Mouse (Mus musculus) kidney, embryonic 15.5 days (tissue): ENCODE data around the gene Hoxb4. TPM values are rescaled to one million over a fixed set of nuclear protein-coding genes. Genes with fewer than 3 reads are reported as not detected.

Source experiments
- ATAC-seq: fragments of 200-750 bp; cut with Nextera tagmentation; replicated peaks from 2 replicates; pipeline ENCODE4 v1.8.0; 2017; ENCODE audit warnings: moderate TSS enrichment; ENCODE audit not compliant: low FRiP score
- H3K27ac ChIP-seq: fragments of 300-500 bp; sonication (generic); 2 replicates; pipeline ENCODE4 v1.5.1; 2015; ENCODE audit warnings: mild to moderate bottlenecking, inconsistent platforms
- H3K27me3 ChIP-seq: fragments of 300-500 bp; sonication (generic); 2 replicates; pipeline ENCODE4 v1.6.1; 2015; ENCODE audit warnings: inconsistent platforms
- H3K36me3 ChIP-seq: fragments of 300-500 bp; sonication (generic); 2 replicates; pipeline ENCODE4 v1.6.1; 2015; ENCODE audit warnings: inconsistent platforms
- H3K4me1 ChIP-seq: fragments of 300-500 bp; sonication (generic); 2 replicates; pipeline ENCODE4 v1.6.1; 2015; ENCODE audit warnings: inconsistent platforms
- H3K4me2 ChIP-seq: fragments of 300-500 bp; sonication (generic); 2 replicates; pipeline ENCODE4 v1.6.1; 2015; ENCODE audit warnings: moderate library complexity, mild to moderate bottlenecking, inconsistent platforms
- H3K4me3 ChIP-seq: fragments of 300-500 bp; sonication (generic); replicated peaks from 2 replicates; pipeline ENCODE4 v1.5.1; 2015; ENCODE audit warnings: mild to moderate bottlenecking, inconsistent platforms
- H3K9ac ChIP-seq: fragments of 300-500 bp; sonication (generic); 2 replicates; pipeline ENCODE4 v1.6.1; 2015; ENCODE audit warnings: mild to moderate bottlenecking, inconsistent platforms
- H3K9me3 ChIP-seq: fragments of 300-500 bp; sonication (generic); replicated peaks from 2 replicates; pipeline ENCODE4 v1.6.1; 2016; ENCODE audit warnings: inconsistent platforms
- WGBS: fragments of 180-500 bp; shearing (Covaris S2); methylation state at CpG from one replicate; pipeline ENCODE4 v1.1.7; 2015; ENCODE audit warnings: mixed read lengths; 5-methylcytosine and 5-hydroxymethylcytosine counted together
- polyA plus RNA-seq: library from polyadenylated mRNA; unstranded; fragments of >200 nt; fragmentation: Nextera tagmentation; extraction: Ambion mirVana; gene quantifications from 2 replicates; pipeline ENCODE4 v1.2.1, GENCODE M21; 2015

The Hoxb4 gene
- polyA plus RNA-seq, 1 experiment from 2014 or later: 7.1 TPM

DNA sequence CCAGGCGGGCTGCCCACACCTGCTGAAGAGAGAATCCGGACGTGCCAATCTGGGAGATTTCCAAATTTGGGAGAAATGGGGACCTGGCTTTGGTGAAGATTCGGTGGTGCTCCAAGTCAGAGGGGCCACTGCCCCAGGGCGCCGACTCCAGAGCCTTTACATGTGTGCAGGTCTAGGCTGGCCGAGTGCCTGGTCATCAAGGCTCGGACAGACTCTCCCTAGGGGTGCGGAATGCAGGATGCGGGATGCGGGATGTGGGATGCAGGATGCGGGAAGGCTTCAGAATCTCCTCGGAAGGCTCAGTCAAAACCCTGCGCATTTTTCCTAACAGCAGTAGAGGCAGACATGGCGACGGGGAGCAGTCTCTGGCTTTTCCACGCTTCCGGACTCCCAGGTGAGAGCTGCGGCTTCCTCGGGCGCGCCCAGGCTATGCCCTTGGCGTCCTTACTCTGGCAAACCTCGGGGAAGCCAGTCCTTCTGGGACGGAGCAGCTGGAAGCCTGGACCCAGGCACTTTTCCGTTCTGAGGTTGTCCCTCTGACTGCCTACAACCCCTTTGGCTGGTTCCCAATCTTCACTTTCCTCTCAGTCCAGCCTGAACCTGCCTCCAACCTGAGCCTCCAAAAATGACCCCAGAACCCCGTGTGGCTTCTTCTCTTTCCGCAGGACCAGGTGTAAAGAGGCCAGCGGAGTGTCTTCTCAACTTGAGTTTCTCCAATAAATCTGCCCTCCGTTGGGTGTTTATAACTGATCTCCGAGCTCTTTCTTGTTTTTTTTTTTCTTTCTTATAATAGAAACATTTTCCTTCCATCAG lies 38.4 kb upstream of the Hoxb4 start:
- H3K4me3 ChIP-seq: peak overlapping the region; percentile 80
- H3K36me3 ChIP-seq: 0 out of 2 replicates have a peak, but pooled peaks cover 4% of the 10 kb centered on the region
- H3K4me1 ChIP-seq: peaks cover 71% of the 10 kb centered on the region
- H3K9me3 ChIP-seq: no peaks in the 10 kb centered on the region
- peaks cover 10% of the 10 kb centered on the region for H3K27me3 ChIP-seq
- no peak for ATAC-seq
- H3K9ac ChIP-seq: peak overlapping the region; percentile 96
- H3K27ac ChIP-seq: peak overlapping the region; percentile 100
- WGBS: 4% methylated on average over 31 of the region's 31 CpGs
- H3K4me2 ChIP-seq: peak overlapping the region; percentile 90

- WGBS: 31% methylated on average over 8 of the region's 8 CpGs
- Histone ChIP-seq H3K27me3 (peaks cover 7% of the 10 kb centered on the region; the same call in 1 of the 2 replicates), H3K36me3 (no peaks in the 10 kb centered on the region), H3K4me1 (peaks cover 62% of the 10 kb centered on the region), H3K4me2 (peak overlapping the region; percentile 90), H3K9me3 (no peaks in the 10 kb centered on the region), H3K9ac (peak overlapping the region; percentile 96), H3K4me3 (peak overlapping the region; percentile 80), H3K27ac (peak overlapping the region; percentile 100)
- ATAC-seq: no peak
Observed at GRCm38 (mm10) chr11:96280399-96281378, 37.4 kb upstream of the Hoxb4 start.

- Histone ChIP-seq H3K9me3 (no peaks in the 10 kb centered on the region), H3K36me3 (no peaks in the 10 kb centered on the region), H3K27me3 (peaks cover 7% of the 10 kb centered on the region; the same call in 1 of the 2 replicates), H3K4me3 (peak overlapping the region; percentile 80), H3K4me2 (peak overlapping the region; percentile 90), H3K9ac (peak overlapping the region; percentile 96), H3K4me1 (peaks cover 55% of the 10 kb centered on the region), H3K27ac (peak overlapping the region; percentile 100)
- ATAC-seq: no peak
- WGBS: 7% methylated on average over 18 of the region's 18 CpGs
Observed at GRCm38 (mm10) chr11:96281396-96281795, 36.7 kb upstream of the Hoxb4 start.

DNA sequence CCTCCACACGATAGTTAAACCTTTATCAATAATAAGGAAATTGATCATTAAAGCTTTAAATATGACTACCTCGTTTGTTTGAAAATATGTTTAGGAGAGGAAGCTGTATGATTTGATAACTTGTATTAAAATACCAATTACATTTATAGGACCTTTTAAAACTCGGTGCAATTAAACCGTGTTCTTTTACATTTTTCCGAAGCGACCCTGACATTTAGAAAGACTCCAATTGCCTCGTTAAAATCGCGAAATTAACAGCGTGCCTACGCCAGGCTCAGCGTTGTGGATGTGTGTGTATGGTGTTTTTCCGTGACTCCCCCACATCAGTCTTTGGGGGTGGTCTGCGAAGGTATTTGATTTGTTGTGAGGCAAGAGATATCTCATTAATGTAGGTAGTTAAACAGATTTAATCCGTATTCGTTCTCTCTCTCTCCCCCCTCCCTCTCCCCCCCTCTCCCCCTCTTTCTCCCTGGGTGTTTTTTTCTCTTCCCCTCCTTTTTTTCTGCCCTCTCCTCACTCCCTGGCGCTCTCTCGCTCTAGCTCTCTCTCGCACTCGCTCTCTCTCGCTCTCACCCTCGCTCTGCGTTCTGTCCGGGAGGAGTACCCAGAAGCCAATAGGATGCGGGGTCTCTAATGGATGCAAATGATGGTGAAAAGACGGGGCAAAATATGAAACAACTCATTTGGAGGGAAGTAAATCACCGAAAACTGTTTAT lies 36.1 kb upstream of the Hoxb4 start, which contains the start of gene Hoxb8:
TSS of gene Hoxb8 (plus strand) at position 51 of the 716 bp plus-strand sequence.
- peak within 1 kb of the TSS; percentile 96 for H3K9ac ChIP-seq
- no peaks in the 10 kb centered on the region for H3K36me3 ChIP-seq
- no peaks in the 10 kb centered on the region for H3K9me3 ChIP-seq
- H3K4me2 ChIP-seq: peak within 1 kb of the TSS; percentile 90
- WGBS: under 1% methylated on average over 27 of the region's 27 CpGs
- peaks cover 3% of the 10 kb centered on the region; the same call in 1 of the 2 replicates for H3K27me3 ChIP-seq
- peaks cover 49% of the 10 kb centered on the region for H3K4me1 ChIP-seq
- ATAC-seq: no peak
- peak within 1 kb of the TSS; percentile 80 for H3K4me3 ChIP-seq
- H3K27ac ChIP-seq: peak within 1 kb of the TSS; percentile 100

DNA sequence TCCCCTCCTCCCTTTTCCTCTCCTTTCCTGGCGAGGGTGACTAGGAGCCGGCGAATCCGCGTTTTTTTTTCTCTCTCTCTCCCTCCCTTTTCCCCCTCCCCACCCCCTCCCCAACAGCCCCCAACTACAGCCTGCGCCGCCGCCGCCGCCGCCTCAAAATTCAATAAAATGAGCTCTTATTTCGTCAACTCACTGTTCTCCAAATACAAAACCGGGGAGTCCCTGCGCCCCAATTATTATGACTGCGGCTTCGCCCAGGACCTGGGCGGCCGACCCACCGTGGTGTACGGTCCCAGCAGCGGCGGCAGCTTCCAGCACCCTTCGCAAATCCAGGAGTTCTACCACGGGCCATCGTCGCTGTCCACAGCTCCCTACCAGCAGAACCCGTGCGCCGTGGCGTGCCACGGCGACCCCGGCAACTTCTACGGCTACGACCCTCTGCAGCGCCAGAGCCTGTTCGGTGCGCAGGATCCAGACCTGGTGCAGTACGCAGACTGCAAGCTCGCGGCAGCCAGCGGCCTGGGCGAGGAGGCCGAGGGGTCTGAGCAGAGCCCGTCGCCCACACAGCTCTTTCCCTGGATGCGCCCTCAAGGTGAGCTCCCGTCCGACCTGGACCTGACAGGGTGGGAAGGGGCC lies 35.2 kb upstream of the Hoxb4 start:
- Histone ChIP-seq H3K27me3 (peaks cover 3% of the 10 kb centered on the region; the same call in 1 of the 2 replicates), H3K27ac (peak overlapping the region; percentile 100)

GRCm38 (mm10) chr11:96284041-96284749 lies 33.9 kb upstream of the Hoxb4 start:
- H3K9ac ChIP-seq: peak overlapping the region; percentile 96
- no peak for ATAC-seq
- 0 out of 2 replicates have a peak, but pooled peaks cover 3% of the 10 kb centered on the region for H3K27me3 ChIP-seq
- H3K4me1 ChIP-seq: peaks cover 48% of the 10 kb centered on the region
- H3K9me3 ChIP-seq: no peaks in the 10 kb centered on the region
- no peaks in the 10 kb centered on the region for H3K36me3 ChIP-seq
- H3K4me2 ChIP-seq: peak overlapping the region; percentile 90
- peak overlapping the region; percentile 80 for H3K4me3 ChIP-seq
- under 1% methylated on average over 47 of the region's 49 CpGs for WGBS
- peak overlapping the region; percentile 100 for H3K27ac ChIP-seq

More for the DNA sequence above, 35.2 kb upstream of the Hoxb4 start:
- Histone ChIP-seq H3K4me1 (peaks cover 47% of the 10 kb centered on the region), H3K9ac (peak overlapping the region; percentile 96), H3K36me3 (no peaks in the 10 kb centered on the region), H3K9me3 (no peaks in the 10 kb centered on the region), H3K4me3 (peak overlapping the region; percentile 80), H3K4me2 (peak overlapping the region; percentile 90)
- under 1% methylated on average over 49 of the region's 49 CpGs for WGBS
- no peak for ATAC-seq

- Histone ChIP-seq H3K27me3 (0 out of 2 replicates have a peak, but pooled peaks cover 3% of the 10 kb centered on the region), H3K4me1 (peaks cover 46% of the 10 kb centered on the region), H3K36me3 (no peaks in the 10 kb centered on the region), H3K9me3 (no peaks in the 10 kb centered on the region), H3K4me3 (peak overlapping the region; percentile 80), H3K27ac (peak overlapping the region; percentile 100), H3K9ac (peak overlapping the region; percentile 96), H3K4me2 (peak overlapping the region; percentile 90)
- peak; percentile 91 for ATAC-seq
- under 1% methylated on average over 37 of the region's 37 CpGs for WGBS
Observed at GRCm38 (mm10) chr11:96284774-96285734, 33.0 kb upstream of the Hoxb4 start.

GRCm38 (mm10) chr11:96285771-96286738 lies 32.0 kb upstream of the Hoxb4 start, which contains the start of gene Hoxb7:
Hoxb7 (plus strand) TSS chr11:96286623.
- under 1% methylated on average over 43 of the region's 43 CpGs for WGBS
- peak within 1 kb of the TSS; percentile 100 for H3K27ac ChIP-seq
- no peaks in the 10 kb centered on the region for H3K36me3 ChIP-seq
- no peaks in the 10 kb centered on the region for H3K9me3 ChIP-seq
- peak within 1 kb of the TSS; percentile 90 for H3K4me2 ChIP-seq
- H3K4me3 ChIP-seq: peak within 1 kb of the TSS; percentile 80
- ATAC-seq: 0 out of 2 replicates have a peak, but pooled peaks have one; percentile 23
- H3K4me1 ChIP-seq: peaks cover 48% of the 10 kb centered on the region
- no peaks in the 10 kb centered on the region for H3K27me3 ChIP-seq
- peak within 1 kb of the TSS; percentile 96 for H3K9ac ChIP-seq
